Comparison of ENCODE assay signal across 21 mouse cellular contexts in genomic region chr3:63036691-63037090, GRCm38 (mm10).
DNase-seq lines count a peak whose midpoint lies in the region; ATAC-seq and TF ChIP-seq lines count a peak whose summit lies in the region.
"Had no signal": no experiment of that assay in that cellular context is flagged by ENCODE, and none has a peak within 500 bp of the region (broad histone marks: within the 10 kb centered on the region; RNA-seq: fewer than 3 reads in every experiment).

No protein-coding gene starts in this region.

- no peak overlapping the region for H3K4me3 ChIP-seq in forebrain, embryonic 13.5 days
- no peak overlapping the region for H3K4me3 ChIP-seq in forebrain, embryonic 10.5 days
- H3K4me3 ChIP-seq in limb, embryonic 13.5 days: no peak overlapping the region
- H3K4me3 ChIP-seq in limb, embryonic 10.5 days: no peak overlapping the region
- no peak overlapping the region for H3K4me3 ChIP-seq in limb, embryonic 14.5 days (replicated peaks; ENCODE audit: low read length)

- no peaks in the 10 kb centered on the region for H3K27me3 ChIP-seq in forebrain, embryonic 13.5 days
- no peaks in the 10 kb centered on the region for H3K27me3 ChIP-seq in forebrain, embryonic 10.5 days (ENCODE audit: poor library complexity, severe bottlenecking)
- H3K27me3 ChIP-seq in limb, embryonic 13.5 days: no peaks in the 10 kb centered on the region
- H3K27me3 ChIP-seq in limb, embryonic 10.5 days (ENCODE audit: low read depth, poor library complexity, severe bottlenecking): no peaks in the 10 kb centered on the region
- H3K27me3 ChIP-seq in limb, embryonic 14.5 days (ENCODE audit: control insufficient read depth, insufficient read depth, low read length): no peaks in the 10 kb centered on the region
- H3K27me3 ChIP-seq: CH12.LX had no signal

- no peak overlapping the region for H3K9ac ChIP-seq in forebrain, embryonic 13.5 days
- H3K9ac ChIP-seq in limb, embryonic 13.5 days: no peak overlapping the region
- H3K9ac ChIP-seq in limb, embryonic 14.5 days (ENCODE audit: low read depth, low read length, severe bottlenecking): no peak overlapping the region

- no peak for TF ChIP-seq POLR2A in limb, embryonic 14.5 days (IDR thresholded peaks at IDR 0.05; ENCODE audit: borderline replicate concordance, extremely low read depth, insufficient read depth, insufficient read length)

- no peak overlapping the region for H3K27ac ChIP-seq in forebrain, embryonic 13.5 days
- no peak overlapping the region for H3K27ac ChIP-seq in forebrain, embryonic 10.5 days
- H3K27ac ChIP-seq in limb, embryonic 13.5 days: no peak overlapping the region
- H3K27ac ChIP-seq in limb, embryonic 10.5 days: no peak overlapping the region
- H3K27ac ChIP-seq in limb, embryonic 14.5 days (replicated peaks; ENCODE audit: low read depth, low read length): no peak overlapping the region

- no peaks in the 10 kb centered on the region for H3K9me3 ChIP-seq in forebrain, embryonic 13.5 days (replicated peaks)
- H3K9me3 ChIP-seq in forebrain, embryonic 10.5 days: no peaks in the 10 kb centered on the region
- H3K9me3 ChIP-seq in limb, embryonic 13.5 days: no peaks in the 10 kb centered on the region
- H3K9me3 ChIP-seq in limb, embryonic 10.5 days (replicated peaks): no peaks in the 10 kb centered on the region
- no peaks in the 10 kb centered on the region for H3K9me3 ChIP-seq in limb, embryonic 14.5 days (ENCODE audit: control insufficient read depth, low read length)
- H3K9me3 ChIP-seq: G1E had no signal

- H3K4me2 ChIP-seq in forebrain, embryonic 13.5 days: no peak overlapping the region
- H3K4me2 ChIP-seq in limb, embryonic 13.5 days (replicated peaks): no peak overlapping the region
- H3K4me2 ChIP-seq in limb, embryonic 14.5 days (replicated peaks; ENCODE audit: low read depth, low read length, severe bottlenecking): no peak overlapping the region

- ATAC-seq in forebrain, embryonic 13.5 days: peak; percentile 24; the same call in 1 of the 2 replicates
- ATAC-seq in limb, embryonic 13.5 days (ENCODE audit: low FRiP score, low read depth): peak; percentile 82
- peak; percentile 72 for ATAC-seq in limb, embryonic 14.5 days (ENCODE audit: low FRiP score, low read depth)
- ATAC-seq: activated CD4-positive, CD25-positive, alpha-beta regulatory T cell, adult 4 months; CD4-positive, CD25-positive, alpha-beta regulatory T cell, adult 4 months; Patski had no signal

- WGBS in forebrain, embryonic 13.5 days: 80% methylated on average over 4 of the region's 4 CpGs
- WGBS in forebrain, embryonic 10.5 days: 84% methylated on average over 4 of the region's 4 CpGs
- WGBS in limb, embryonic 13.5 days: 50% methylated on average over 4 of the region's 4 CpGs
- WGBS in limb, embryonic 10.5 days: 70% methylated on average over 4 of the region's 4 CpGs
- 31% methylated on average over 4 of the region's 4 CpGs for WGBS in limb, embryonic 14.5 days

- no peaks in the 10 kb centered on the region for H3K4me1 ChIP-seq in forebrain, embryonic 13.5 days
- H3K4me1 ChIP-seq in forebrain, embryonic 10.5 days: no peaks in the 10 kb centered on the region
- H3K4me1 ChIP-seq in limb, embryonic 13.5 days: peaks cover 14% of the 10 kb centered on the region; the same call in 1 of the 2 replicates
- no peaks in the 10 kb centered on the region for H3K4me1 ChIP-seq in limb, embryonic 10.5 days
- peaks cover 4% of the 10 kb centered on the region; the same call in 1 of the 2 replicates for H3K4me1 ChIP-seq in limb, embryonic 14.5 days (ENCODE audit: control insufficient read depth, insufficient read depth, low read length)

- no peaks in the 10 kb centered on the region for H3K36me3 ChIP-seq in forebrain, embryonic 13.5 days (ENCODE audit: poor library complexity, severe bottlenecking)
- H3K36me3 ChIP-seq in forebrain, embryonic 10.5 days (replicated peaks): no peaks in the 10 kb centered on the region
- no peaks in the 10 kb centered on the region for H3K36me3 ChIP-seq in limb, embryonic 13.5 days
- H3K36me3 ChIP-seq in limb, embryonic 10.5 days: no peaks in the 10 kb centered on the region
- no peaks in the 10 kb centered on the region for H3K36me3 ChIP-seq in limb, embryonic 14.5 days (ENCODE audit: control insufficient read depth, insufficient read depth, low read length)
- H3K36me3 ChIP-seq: G1E had no signal

- DNase-seq in forebrain, embryonic 10.5 days (ENCODE audit: extremely low spot score, low spot score): no peak
- no peak for DNase-seq in limb, embryonic 10.5 days (ENCODE audit: low spot score)
- peak; percentile 14 for DNase-seq in limb, embryonic 14.5 days (ENCODE audit: low spot score)
- DNase-seq in cerebellum, adult 8-10 months: no peak
- DNase-seq: adrenal gland, adult 2 months; adrenal gland, adult 8-10 months; adrenal gland, postnatal 10 days; adrenal gland, postnatal 14 days; adrenal gland, postnatal 25 days; adrenal gland, postnatal 36 days; B cell, adult 2 months; cerebellum, adult 11 months; cerebellum, adult 11-12 months; cerebellum, adult 18-20 months had no signal

Comparison
In these comparisons a context has a peak if more than half of its experiments do, and no peak if none do; other contexts are left out.
1. ATAC-seq: peak in every context shown above with its lines; median percentile 82 in limb, embryonic 13.5 days; 72 in limb, embryonic 14.5 days; 24 in forebrain, embryonic 13.5 days.